Mouse (Mus musculus) C2C12 (cell line): ENCODE measurements around the gene Prune1. TPM values are rescaled to one million over a fixed set of nuclear protein-coding genes. Genes with fewer than 3 reads are reported as not detected.

ENCODE experiments used
- H3K27me3 ChIP-seq: one replicate; pipeline ENCODE4 v1.6.1; 2011; ENCODE audit not compliant: control insufficient read depth, insufficient read depth, insufficient read length
- H3K36me3 ChIP-seq: one replicate; pipeline ENCODE4 v1.6.1; 2011; ENCODE audit not compliant: control insufficient read depth, insufficient read depth
- H3K4me3 ChIP-seq: one replicate; pipeline ENCODE4 v1.5.1; 2011; ENCODE audit warnings: mild to moderate bottlenecking, control low read depth; ENCODE audit not compliant: poor library complexity, insufficient read depth, severe bottlenecking
- H3K79me2 ChIP-seq: one replicate; pipeline ENCODE4 v1.6.1; 2011; ENCODE audit not compliant: control insufficient read depth, insufficient read depth
- H3K79me3 ChIP-seq: one replicate; pipeline ENCODE4 v1.6.1; 2011; ENCODE audit warnings: low read depth, control low read depth
- H3ac ChIP-seq: one replicate; pipeline ENCODE3; 2011; ENCODE audit warnings: low read depth; ENCODE audit not compliant: control insufficient read depth, insufficient read length
- CEBPB ChIP-seq: IDR thresholded peaks from one replicate; pipeline ENCODE4 v1.6.1; 2011; ENCODE audit warnings: low read depth, mild to moderate bottlenecking, control low read depth, moderate library complexity
- CTCF ChIP-seq: IDR thresholded peaks from one replicate; pipeline ENCODE4 v1.5.1; 2011; ENCODE audit not compliant: control insufficient read depth, insufficient read depth, insufficient read length
- FOSL1 ChIP-seq: IDR thresholded peaks from one replicate; pipeline ENCODE4 v1.8.0; 2011; ENCODE audit warnings: mild to moderate bottlenecking, low read length; ENCODE audit not compliant: poor library complexity, insufficient read depth, severe bottlenecking
- MAX ChIP-seq: IDR thresholded peaks from one replicate; pipeline ENCODE4 v1.6.1; 2011; ENCODE audit warnings: mild to moderate bottlenecking, control low read depth
- MYOD1 ChIP-seq: IDR thresholded peaks from one replicate; pipeline ENCODE4 v1.6.1; 2011; ENCODE audit warnings: low read depth; ENCODE audit not compliant: control insufficient read depth, insufficient read length
- MYOG ChIP-seq: IDR thresholded peaks from one replicate; pipeline ENCODE4 v1.6.1; 2011; ENCODE audit not compliant: control insufficient read depth, insufficient read length; ENCODE audit errors: extremely low read depth
- USF1 ChIP-seq: IDR thresholded peaks from one replicate; pipeline ENCODE4 v1.6.1; 2011; ENCODE audit warnings: low read depth, mild to moderate bottlenecking, control low read depth, moderate library complexity
- polyA plus RNA-seq: library from polyadenylated mRNA; unstranded; fragments of >200 nt; fragmentation: generic; extraction: Trizol; gene quantifications from one replicate; pipeline ENCODE4 v1.2.1, GENCODE M21; 2012; ENCODE audit warnings: missing spikeins

The Prune1 gene
- polyA plus RNA-seq, 1 experiment = 16.1 TPM

GRCm38 (mm10) chr3:95319701-95320625 is 38.1 kb upstream of the Prune1 start:
- Histone ChIP-seq H3K79me2 (peaks cover 60% of the 10 kb centered on the region), H3K36me3 (peaks cover 72% of the 10 kb centered on the region), H3K79me3 (peaks cover 44% of the 10 kb centered on the region), H3ac (no peak overlapping the region), H3K27me3 (no peaks in the 10 kb centered on the region), H3K4me3 (no peak overlapping the region)
- no peak for TF ChIP-seq CTCF
- TF ChIP-seq MAX = no peak
- TF ChIP-seq USF1 = no peak
- TF ChIP-seq CEBPB = no peak
- TF ChIP-seq MYOD1 = no peak
- TF ChIP-seq MYOG = no peak
- TF ChIP-seq FOSL1 = no peak

GRCm38 (mm10) chr3:95319110-95319509 is 37.2 kb upstream of the Prune1 start:
- no peak overlapping the region for H3K4me3 ChIP-seq
- TF ChIP-seq CEBPB (no peak), CTCF (no peak), MYOG (no peak), FOSL1 (no peak), MAX (no peak), USF1 (no peak), MYOD1 (no peak)
- H3K36me3 ChIP-seq = peaks cover 64% of the 10 kb centered on the region
- no peaks in the 10 kb centered on the region for H3K27me3 ChIP-seq
- peaks cover 47% of the 10 kb centered on the region for H3K79me3 ChIP-seq
- no peak overlapping the region for H3ac ChIP-seq
- peaks cover 69% of the 10 kb centered on the region for H3K79me2 ChIP-seq

GRCm38 (mm10) chr3:95318548-95318947 is 36.7 kb upstream of the Prune1 start:
- Histone ChIP-seq H3K79me3 (peaks cover 47% of the 10 kb centered on the region), H3ac (no peak overlapping the region), H3K79me2 (peaks cover 75% of the 10 kb centered on the region), H3K36me3 (peaks cover 58% of the 10 kb centered on the region), H3K4me3 (no peak overlapping the region), H3K27me3 (no peaks in the 10 kb centered on the region)
- TF ChIP-seq MAX = no peak
- no peak for TF ChIP-seq FOSL1
- peak; percentile 81 for TF ChIP-seq CEBPB
- TF ChIP-seq USF1 = no peak
- no peak for TF ChIP-seq CTCF

GRCm38 (mm10) chr3:95317414-95318080 is 35.7 kb upstream of the Prune1 start:
- Histone ChIP-seq H3K4me3 (no peak overlapping the region), H3ac (no peak overlapping the region), H3K36me3 (peaks cover 48% of the 10 kb centered on the region), H3K79me2 (peaks cover 81% of the 10 kb centered on the region), H3K79me3 (peaks cover 49% of the 10 kb centered on the region), H3K27me3 (no peaks in the 10 kb centered on the region)
- TF ChIP-seq MYOG = no peak
- TF ChIP-seq FOSL1 = no peak
- peak; percentile 70 for TF ChIP-seq CTCF
- no peak for TF ChIP-seq MYOD1
- TF ChIP-seq USF1 = no peak

GRCm38 (mm10) chr3:95315844-95316550 is 34.1 kb upstream of the Prune1 start:
- TF ChIP-seq FOSL1 (no peak), CEBPB (no peak), MYOD1 (no peak), USF1 (no peak), CTCF (no peak), MAX (no peak), MYOG (no peak)
- Histone ChIP-seq H3K79me2 (peaks cover 85% of the 10 kb centered on the region), H3K36me3 (peaks cover 33% of the 10 kb centered on the region), H3K27me3 (no peaks in the 10 kb centered on the region), H3K79me3 (peaks cover 49% of the 10 kb centered on the region), H3K4me3 (peak overlapping the region; percentile 75), H3ac (peak overlapping the region; percentile 94)
